Mouse (Mus musculus): ENCODE measurements at regions not wholly inside any gene's neighbourhood (a gene's known extent, or its start where the extent isn't known, plus 50 kb on each side); places are given as distances from the start of the nearest gene placed in this dataset.
"Not testable (repeated sequence)": the region's sequence is repeated elsewhere in the genome, so short reads cannot be mapped to it uniquely, and the experiment has no call there.

DNA sequence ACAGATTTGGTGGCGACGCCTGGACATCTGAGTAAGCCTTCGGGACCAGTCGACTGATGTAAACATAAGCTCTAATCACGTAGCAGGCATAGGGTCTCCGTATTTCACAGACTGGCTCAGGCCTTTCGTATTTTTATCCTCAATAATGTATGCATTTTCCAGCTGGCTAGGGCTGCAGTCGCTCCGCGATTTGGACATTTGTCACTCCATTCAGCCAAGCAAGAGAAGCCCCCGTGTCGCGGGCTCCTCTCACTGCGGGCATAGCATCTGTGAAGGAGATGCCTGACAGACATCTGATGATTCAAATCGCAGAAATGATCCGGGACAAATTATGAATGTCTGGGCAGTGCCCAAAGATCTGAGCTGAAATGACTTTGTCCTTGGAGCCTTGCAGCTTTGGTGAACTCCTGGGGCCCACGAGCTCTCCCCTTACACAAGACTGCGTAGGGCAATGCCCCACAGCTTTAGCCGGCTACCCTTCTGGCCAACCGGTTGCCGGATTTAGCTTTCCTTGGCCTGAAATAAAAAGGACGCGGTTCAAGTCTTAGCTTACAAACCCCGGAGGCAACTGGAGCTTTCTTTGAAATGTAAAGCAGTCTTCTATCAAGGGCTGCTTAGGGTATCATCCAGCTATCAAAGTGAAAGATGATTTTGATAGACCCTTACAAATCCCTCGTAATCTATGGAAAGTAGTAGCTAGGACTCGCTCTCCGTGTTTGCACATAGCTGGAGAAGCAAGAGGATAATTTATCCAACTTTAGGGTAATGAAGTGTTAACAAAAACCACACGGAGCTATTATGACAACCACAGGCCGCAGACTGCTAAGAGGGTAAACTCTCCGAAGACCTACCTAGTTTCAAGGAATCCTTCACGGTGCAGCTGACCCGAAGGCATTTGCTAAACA lies 270.6 kb downstream of the Etnk1 start:
- no peak for DNase-seq

DNA sequence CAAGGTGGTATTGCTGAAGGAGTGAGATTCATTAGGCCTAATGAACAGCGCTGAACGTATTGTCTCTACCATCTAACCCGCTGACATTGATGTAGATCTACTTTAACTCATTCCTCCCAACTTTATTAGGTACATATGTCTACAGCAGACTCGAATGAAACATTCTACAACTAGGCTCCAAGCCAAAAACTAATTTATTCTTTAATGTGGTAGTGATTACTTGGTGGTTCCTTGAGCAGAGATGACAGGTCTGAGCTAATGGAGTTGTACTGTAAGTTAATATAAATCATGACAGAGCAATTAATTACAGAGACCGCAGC lies 271.2 kb downstream of the Etnk1 start:
- DNase-seq = no peak

DNA sequence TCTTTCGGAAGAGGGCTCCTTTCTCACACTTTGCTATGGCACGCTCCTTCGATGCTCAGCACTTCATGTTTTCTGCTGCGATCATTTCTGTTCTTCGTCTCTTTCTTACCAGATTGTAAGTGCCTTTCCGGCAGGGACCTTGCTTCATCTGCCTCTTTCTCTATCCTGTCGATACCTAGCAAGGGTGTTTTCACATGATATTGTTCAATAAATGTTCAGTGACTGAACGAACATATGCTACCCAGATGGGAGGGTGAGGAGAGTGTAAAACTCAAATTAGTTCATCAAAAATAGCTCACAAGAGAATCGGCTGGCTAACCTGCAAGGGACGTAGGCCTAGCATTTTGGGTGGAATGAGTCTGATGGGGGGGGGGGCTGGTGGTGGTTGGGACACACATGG lies 272.5 kb downstream of the Etnk1 start:
- DNase-seq = no peak

DNA sequence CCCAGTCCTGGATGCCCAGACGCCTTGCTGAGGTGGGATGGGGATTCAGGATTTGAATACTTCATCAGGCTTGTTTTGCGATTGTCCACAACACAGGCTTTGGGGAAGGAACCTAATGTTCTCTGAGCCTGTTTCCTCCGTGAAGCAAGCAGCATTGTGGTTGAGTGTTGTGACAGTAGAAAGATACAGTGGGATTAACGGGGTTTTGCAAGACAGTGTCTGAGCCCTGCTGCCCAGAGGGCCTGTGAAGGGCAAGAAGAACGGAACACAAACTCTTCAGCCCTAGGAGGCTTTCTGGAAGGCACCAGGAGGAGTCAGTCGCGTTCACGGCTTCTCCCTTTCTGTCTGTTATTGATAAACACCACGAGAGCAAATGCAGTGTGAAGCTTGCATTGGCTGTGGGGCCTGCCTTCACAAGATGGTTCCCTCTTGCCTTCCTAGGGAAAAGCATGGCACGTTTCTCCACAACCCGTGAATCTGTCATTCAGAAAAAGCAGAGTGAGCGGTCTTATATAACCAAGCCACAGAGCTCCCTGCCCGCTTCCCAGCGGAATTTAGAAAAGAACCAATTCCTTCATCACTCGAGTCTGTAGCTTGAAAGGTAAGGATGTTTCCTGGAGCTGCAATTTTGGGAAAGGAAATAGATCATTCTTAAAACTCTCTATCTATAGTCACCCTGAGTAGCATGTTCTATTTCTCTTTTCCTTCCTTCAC lies 273.4 kb downstream of the Etnk1 start:
- no peak for DNase-seq

DNA sequence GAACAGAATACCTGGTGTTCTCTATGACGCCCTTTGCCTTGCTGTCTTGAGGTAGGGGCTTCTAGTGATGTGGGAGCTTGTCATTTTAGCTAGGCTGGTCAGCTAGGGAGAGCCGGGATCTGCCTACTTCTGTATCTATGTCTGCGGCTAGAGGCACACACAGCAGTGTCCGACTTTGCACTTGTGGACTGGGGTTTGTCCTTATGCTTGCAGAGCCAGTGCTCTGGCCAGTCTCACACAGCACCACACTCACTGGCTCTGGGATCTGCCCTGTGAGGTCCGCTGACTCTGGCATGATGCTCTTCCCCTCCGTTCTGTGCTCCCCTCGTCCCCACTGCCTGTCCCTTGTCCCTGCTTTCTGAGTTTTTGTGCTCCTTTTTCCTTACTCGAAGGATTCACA lies 275.3 kb downstream of the Etnk1 start:
- DNase-seq = no peak

DNA sequence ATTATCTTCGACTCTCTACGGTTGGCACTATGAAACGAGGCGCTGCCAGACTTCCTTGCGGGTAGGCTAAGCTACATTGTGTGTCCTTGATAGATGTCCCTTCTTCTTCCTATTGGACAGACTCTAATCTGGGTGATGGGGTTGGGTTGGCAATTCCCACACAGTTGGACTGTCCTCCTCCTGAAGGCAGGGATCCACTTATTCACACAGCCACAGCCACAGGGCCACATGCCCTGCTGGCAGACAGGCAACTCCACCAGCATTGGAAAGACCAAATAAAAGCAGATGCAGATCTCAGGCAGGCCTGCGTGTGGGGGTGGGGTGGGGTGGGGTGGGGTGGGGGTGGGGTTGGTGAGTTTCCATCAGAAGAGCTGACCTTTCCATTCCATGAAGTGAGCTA lies 276.4 kb downstream of the Etnk1 start:
- DNase-seq = no peak

DNA sequence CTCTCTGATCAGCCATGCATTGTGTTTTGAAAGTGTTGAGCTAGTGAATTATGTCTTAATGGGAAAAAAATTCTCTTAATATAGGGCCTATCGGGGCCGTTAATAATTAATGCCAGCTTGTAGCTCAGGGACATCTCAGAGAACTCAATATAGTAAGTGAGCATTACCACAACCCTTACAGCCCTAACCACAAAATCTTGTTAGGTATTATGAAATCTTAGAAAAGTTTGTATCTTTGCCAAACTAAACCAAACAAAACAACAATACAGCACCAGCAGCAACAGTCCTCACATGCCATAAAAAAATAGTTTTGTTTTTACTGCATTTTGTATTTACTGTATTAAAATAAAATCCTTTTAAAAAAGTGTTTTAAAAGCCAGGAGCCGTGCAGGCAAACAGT lies 277.8 kb downstream of the Etnk1 start:
- no peak for DNase-seq

DNA sequence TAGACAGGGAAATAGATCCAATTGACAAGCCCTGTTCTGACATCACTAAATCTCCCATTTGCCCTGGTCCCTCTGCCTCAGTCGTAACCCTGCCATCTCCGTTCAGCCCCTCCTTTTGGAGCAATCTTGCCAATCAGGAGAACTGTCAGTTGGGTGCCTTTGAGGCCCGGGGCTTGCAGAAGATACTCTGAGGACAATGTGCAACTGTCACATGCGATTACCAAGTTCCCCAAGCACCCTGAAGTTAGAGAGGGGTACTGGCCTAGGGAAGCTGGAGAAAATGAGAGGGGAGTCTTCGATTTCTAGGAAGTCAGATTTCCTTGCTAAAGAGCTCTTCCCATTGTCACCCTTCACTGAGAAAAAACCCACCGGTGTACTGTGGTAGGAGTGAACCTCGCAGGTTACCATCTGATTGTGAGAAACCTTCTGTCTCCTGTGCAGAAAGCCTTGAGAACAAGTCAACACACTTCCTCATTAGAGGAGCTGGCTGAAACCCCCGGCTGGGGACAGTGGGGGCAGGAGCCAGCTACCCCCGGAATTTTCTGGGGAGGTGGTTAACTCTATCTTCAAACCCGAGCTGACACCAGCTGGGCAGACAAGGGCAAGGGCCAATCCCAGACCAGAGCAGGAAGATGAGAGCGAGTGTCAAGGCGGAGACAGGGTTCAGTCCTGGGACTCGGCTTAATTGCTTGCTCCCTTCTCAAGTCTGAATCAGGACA lies 279.0 kb downstream of the Etnk1 start:
- DNase-seq = no peak

DNA sequence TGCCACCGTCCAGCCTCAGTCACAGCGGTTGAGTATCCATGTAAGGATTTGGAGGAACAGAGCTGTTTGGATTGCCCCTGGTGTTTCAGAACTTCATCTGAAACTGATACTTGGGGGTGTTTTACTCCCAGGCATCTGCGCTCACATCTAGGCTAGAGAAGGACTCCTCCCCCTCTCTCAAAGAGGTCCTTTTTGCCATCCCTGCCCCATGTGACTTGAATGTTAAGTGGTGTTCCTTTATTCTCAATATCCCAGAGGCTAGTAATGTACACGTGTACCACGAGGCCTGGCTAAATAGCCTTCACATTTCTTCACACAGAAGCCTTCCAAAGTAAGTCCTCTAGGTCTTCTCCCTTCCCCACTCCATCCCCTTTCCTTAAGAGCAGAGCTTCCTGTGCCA lies 280.0 kb downstream of the Etnk1 start:
- no peak for DNase-seq

DNA sequence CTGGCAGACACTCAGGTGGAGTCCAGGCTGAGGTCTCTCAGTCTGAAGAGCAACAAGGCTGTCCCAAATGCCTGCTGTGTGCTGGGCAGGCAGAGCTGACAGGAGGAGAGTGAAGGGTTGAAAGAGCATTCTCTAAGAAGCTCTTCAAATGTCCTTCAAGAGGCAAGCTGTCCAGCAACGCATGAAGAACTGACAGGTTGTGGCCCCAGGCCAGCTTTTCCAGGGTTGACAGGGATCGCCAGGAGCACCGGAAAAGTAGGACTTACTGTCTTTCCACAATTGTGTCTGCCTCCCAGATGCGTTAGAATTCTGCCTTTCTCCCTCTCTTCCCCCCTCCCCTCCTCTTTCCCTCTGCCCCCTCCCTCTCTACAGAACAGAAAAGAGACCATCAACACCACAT lies 282.1 kb downstream of the Etnk1 start:
- no peak for DNase-seq

DNA sequence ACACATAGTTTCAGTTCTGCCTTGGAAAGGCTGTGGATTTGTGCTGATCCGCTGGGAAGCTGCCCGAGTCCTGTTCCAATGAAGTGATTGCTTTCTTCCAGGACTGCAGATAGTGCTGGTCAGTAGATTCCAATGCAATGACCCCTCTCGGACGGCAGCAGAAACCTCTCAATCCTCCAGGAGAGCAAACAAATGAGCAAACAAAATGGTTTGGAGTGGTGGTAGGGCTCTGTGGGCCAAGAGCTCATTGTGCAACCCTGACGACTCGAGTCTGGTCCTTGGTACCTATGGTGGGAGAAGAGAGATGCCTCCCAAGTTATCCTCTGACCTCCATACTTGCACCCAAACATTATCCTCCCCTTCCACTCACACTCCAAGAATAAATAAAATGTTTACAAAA lies 284.8 kb downstream of the Etnk1 start:
- DNase-seq = no peak

DNA sequence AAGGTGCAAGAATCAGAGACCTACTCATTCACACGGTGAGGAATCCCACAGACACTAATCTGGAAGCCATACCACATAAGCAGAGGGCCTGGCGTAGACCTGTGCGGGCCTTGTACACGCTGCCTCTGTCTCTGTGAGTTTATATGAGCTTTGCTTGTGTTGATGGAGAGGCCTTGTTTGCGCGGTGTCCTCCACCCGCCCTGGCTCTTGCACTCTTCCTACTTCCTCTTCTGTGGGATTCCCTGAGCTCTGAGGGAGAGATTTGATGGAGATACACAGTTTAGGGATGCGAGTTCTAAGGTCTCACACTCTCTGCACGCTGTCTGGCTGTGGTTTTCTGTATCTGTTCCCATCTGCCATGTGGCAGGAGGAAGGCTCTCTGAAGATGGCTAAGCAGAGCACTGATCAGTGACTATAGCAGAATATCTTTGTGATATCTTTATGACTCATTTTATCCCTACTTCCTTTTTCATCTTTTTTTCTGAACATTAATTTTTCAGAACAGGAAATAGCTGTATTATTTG lies 287.7 kb downstream of the Etnk1 start:
- DNase-seq = no peak

DNA sequence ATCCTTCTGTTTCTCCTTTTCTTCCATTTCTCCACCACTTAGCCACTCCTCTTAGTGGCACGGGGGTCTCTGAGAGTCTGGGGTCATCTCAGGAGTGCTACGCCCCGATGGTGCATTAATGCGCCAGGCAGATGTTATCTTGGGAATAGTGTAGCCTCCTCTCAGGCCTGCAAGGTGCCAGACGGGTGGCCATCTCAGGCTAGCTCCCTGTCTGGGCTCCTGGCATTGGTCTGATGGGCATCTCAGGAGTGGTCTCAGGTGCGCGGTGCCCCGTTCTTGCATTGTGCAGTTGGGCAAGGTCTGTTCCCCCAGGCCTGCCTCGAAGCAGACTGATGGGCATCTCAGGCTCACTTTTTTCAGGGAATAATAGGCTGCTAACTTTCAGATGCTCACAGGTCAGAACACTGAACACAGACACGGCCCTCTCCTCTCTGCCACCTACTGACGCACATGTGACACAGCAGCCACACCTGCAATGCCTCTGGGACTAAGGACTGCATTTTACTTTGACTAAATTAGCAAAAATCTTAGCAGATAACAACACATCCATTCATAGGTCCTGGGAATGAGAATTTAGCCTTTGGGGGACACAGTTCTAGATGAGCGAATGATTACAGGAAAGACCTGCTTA lies 298.0 kb downstream of the Etnk1 start:
- DNase-seq = no peak

DNA sequence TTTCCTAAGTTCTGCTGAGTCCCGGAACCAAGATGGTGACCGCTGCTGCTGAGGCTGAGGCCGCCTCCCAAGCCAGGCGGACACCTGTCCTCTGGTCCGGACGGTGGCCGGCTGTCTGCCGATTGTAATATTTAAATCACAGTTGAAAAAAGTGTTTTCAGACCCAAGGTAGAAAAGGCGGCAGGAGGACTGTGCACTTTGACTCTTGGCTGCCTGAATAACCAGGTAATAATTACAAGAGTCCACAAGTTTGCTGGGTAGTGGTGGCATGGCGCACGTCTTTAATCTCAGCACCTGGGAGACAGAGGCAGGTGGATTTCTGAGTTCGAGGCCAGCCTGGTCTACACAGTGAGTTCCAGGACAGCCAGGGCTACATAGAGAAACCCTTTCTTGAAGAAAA lies 305.7 kb downstream of the Etnk1 start:
- not testable (repeated sequence) for DNase-seq

DNA sequence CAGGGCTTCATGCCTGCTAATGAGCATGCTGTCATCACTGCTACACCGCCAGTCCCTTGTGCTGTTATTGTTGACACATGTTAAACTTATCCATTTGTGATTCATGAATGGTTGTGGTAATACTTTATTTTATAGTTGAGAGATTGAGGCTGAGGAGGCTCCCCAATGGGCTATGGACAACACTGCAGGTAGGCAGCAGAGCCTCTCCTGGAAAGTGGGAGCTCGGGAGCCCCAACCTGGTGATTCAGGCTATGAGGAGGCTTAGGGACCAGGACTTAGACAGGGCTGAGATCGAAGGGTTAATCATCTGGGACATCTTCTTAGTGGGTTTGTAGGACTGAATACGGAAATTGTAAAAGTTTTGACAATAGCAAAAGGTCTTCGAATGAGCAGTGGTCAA lies 307.4 kb downstream of the Etnk1 start:
- no peak for DNase-seq

DNA sequence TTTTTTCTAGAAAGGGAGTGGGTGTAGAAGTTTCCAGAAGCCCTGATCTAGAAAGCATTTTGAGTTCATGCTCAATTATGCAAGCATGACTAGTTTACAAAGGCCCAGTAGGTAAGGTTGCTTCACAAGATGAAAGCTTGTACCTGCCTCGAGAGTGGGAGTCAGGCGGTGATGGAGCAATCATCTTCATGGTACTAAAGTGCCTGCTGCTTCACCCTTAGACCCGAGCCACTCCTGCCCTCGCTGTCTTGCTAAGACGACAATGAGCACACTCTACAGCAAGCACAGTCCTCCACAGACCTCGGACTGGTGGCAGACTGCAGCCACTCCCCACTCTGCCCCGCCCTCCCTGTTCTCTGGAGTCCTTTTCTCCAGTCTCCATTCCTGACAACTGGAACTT lies 308.3 kb downstream of the Etnk1 start:
- no peak for DNase-seq

DNA sequence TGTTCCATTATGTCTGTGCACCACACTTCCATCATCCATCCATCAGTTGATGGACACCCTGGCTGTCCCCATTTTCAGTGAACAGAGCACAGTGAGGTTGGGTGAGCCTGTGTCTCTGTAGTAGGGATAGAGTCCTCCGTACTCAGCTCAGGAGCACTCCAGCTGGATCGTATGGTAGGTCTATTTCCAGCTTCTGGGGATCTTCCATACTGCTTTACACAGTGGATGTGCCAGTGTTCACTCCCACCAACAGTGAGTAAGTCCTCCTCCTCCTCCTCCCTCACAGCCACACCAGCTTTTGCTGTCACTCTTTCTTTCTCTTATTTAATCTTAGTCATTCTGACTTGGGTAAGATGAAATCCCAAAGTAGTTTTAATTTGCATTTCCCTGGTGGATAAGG lies 310.4 kb downstream of the Etnk1 start:
- DNase-seq = no peak

DNA sequence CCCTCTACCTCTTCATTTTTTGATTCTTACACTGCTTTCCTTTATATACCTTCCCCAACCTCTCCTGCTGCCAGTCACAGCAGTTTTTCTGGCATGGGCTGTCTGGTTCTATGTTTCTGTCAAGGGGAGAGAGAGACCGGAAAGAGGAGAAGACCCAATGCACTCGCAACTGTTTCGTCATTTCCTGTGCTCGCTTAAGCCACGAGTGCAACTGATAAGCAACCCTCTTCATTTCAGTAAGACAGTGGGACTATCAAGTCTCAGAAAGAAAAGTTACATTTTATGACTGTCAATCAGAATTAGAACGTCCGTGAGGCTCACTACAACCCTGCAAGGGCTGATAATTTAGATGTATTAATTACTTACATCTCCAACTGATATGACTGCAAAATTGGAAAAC lies 312.2 kb downstream of the Etnk1 start:
- no peak for DNase-seq

DNA sequence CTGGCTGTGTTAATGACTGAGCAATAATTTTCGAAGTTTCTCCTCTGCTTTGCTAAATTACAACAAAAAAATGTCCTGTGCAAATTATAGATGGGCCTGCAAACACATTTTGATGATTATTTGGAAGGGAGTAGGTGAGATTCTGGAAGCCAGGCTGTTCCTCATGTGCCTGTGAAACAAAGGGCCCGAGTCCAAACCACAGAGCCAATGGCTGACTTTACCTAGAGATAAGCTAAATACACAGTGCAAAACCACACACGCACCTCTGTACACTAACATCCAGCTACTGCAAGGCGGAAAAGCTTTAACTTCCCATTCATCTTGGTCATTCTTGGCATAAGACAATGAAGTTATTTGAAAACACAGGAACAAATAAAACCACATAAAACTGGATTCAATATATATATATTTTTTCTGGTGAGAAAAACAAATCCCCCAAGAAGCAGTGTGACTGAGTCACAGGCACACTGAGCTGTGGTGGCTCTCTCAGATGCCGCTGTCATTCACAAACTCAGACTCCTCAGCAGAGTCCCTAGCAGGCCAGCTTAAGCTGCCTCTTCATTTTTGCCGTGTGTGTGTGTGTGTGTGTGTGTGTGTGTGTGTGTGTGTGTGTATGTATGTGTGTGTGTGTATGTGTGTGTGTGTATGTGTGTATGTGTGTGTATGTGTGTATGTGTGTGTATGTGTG lies 312.8 kb downstream of the Etnk1 start:
- no peak for DNase-seq

DNA sequence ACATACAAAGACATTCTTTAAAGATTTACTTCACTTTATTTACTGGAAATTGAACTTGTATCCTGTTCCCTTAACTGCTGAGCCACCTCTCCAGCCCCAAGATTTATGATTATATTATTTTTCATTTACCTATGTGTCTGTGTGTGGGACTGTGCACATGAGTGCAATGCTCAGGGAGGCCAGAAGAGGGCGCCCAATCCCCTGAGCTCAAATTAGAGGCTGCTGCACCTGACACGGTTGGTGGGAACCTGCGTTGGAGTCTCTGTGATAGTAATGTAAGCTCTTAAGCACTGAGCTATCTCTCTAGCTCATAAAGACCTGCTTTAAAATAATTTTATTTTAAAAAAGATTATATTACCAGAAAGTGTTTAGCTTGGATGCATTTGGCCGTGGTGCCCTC lies 315.3 kb downstream of the Etnk1 start:
- no peak for DNase-seq

DNA sequence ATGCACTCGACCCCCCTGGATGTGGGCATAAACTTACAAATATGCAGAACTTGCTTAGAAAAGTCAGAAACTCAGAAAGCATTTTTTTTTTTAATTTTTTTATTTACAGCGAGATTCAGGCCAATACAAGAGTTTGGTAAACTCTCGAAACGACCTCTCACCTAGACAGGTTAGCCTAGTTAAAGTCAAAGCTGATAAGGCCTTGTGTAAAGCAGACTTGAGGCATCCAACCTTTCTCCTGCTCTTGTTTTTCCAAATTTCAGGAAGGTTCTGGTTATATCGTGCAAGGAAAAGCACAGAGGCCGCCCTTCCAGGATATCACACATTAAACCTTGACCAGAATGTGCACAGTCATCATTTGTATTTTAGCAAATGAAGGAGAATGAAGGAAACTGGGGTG lies 315.8 kb downstream of the Etnk1 start:
- DNase-seq = no peak

DNA sequence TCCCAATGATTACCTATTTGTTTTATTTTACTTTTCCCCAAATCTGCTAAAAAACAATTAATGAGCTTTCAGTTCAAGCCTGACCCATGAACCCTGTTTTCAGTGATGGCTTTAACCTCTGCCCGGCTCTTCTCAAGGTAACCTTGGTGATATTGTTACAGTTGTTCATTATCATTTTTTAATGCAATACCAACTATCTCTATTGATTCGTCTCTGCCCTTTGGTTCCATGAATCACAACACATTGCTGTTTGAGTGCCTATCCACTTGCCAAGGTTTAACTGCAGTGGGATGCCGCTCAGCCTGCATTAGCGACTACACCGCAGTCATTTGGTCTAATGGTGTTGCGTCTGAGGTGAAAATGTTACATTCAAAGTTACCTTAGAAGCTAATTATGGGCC lies 317.9 kb downstream of the Etnk1 start:
- no peak for DNase-seq

Measured in heart, adult 18-20 months (tissue).